Mouse (Mus musculus) neutrophil, adult 65 days (primary cell): Measurements from ENCODE around the gene Large2. TPM values are rescaled to one million over a fixed set of nuclear protein-coding genes. Genes with fewer than 3 reads are reported as not detected.

Experiments
- total RNA-seq: library from RNA; stranded (reverse); gene quantifications from 2 replicates; pipeline ENCODE4 v1.2.4, GENCODE M21; 2023

Large2 gene
- not detected in 2 replicates for total RNA-seq

DNA sequence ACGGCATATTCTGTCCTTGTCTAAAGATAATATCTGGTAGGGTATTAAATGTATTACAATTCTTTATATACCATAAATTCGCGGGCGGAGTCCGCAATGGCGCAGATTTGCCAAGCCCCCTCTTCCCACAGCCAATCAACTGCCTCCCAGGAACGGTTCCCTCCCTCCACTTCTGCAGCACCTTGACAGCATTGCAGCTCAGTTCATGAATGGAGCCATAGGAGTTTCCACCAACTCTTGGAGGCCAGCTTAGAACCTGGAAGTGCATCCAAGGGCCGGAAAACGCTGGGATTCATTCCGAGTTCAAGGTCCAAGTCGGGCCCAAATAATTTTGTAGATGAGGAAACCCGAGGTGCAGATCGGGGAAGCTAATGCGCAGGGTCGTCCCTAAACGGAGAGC lies at the start of gene Large2, which contains the start of gene Pex16:
Large2 (minus strand) TSS at position 356 of the 400 bp plus-strand sequence.
Pex16 (plus strand) TSS at position 163 of the 400 bp plus-strand sequence.

GRCm38 (mm10) chr2:92401091-92401561 lies 26.5 kb upstream of the Large2 start, which contains the start of gene Mapk8ip1:
Gene Mapk8ip1 (minus strand): TSS chr2:92401263.

DNA sequence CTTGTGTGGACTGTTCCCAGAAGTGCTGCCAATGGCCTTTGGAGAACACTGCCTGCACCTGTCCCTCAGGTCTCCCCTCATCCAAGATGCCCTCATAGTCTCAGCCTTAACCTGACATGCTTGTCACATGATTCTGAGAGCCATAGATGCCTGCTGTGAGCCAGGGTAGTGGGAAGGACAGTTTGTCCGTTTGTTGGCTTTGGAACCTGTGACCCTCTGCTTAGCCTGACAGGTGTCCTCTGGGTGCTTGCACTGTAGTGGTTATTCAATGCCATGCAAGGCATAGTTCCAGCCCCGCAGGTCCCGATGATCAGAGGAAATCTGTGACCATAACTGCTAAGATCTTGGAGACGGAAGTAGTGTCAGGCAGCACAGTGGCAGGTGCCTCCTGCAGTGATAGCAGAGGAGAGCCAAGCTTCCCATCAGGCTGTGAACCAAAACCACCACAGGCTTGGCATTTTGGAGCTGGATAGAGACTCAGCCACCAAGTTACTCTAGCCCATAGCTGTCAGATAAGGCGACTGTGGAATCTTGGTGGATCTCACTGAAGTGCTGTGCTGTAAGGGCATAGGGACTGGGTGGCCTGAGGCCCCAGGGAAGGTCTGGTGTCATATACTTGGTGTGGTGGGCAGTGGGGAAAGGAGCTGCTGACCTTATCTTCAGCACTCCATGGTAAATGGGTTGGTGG lies 7.4 kb upstream of the Large2 start, which contains the start of gene 1700029I15Rik:
1700029I15Rik (plus strand) TSS at position 638 of the 688 bp plus-strand sequence.

Other genes starting within 250 kb of the Large2 start
- 25.5 and 34.9 TPM in 2 replicates for gene Pex16, start 193 bp downstream of the Large2 start, total RNA-seq
- 3.6 and 4.2 TPM in 2 replicates for gene 1700029I15Rik, start 7.7 kb upstream of the Large2 start, total RNA-seq
- gene Mapk8ip1, start 26.4 kb upstream of the Large2 start, total RNA-seq: 0.11 and 0.38 TPM in 2 replicates
- gene Cry2, start 59.2 kb upstream of the Large2 start, total RNA-seq: 15.7 and 26.4 TPM in 2 replicates
- 28.4 and 28.7 TPM in 2 replicates for gene Slc35c1, start 85.7 kb upstream of the Large2 start, total RNA-seq
- gene Chst1, start 224.8 kb upstream of the Large2 start, total RNA-seq: 0.39 and 0.88 TPM in 2 replicates